Mouse (Mus musculus) ES-E14 (cell line): Measurements from ENCODE around the gene Selp.

ENCODE experiments used
- HCFC1 ChIP-seq: IDR thresholded peaks from 2 replicates; pipeline ENCODE4 v1.6.1; 2012; ENCODE audit warnings: low read length, inconsistent platforms, borderline replicate concordance; ENCODE audit not compliant: insufficient read depth
- MAFK ChIP-seq: IDR thresholded peaks from 2 replicates; pipeline ENCODE4 v1.6.1; 2014; ENCODE audit warnings: mild to moderate bottlenecking, low read depth, low read length, inconsistent platforms; ENCODE audit not compliant: insufficient read depth
- ZC3H11A ChIP-seq: IDR thresholded peaks from 2 replicates; pipeline ENCODE4 v1.6.1; 2012; ENCODE audit warnings: low read depth, mild to moderate bottlenecking, inconsistent platforms, low read length, borderline replicate concordance
- ZNF384 ChIP-seq: IDR thresholded peaks from 2 replicates; pipeline ENCODE4 v1.6.1; 2012; ENCODE audit warnings: low read depth, low read length, inconsistent platforms

DNA sequence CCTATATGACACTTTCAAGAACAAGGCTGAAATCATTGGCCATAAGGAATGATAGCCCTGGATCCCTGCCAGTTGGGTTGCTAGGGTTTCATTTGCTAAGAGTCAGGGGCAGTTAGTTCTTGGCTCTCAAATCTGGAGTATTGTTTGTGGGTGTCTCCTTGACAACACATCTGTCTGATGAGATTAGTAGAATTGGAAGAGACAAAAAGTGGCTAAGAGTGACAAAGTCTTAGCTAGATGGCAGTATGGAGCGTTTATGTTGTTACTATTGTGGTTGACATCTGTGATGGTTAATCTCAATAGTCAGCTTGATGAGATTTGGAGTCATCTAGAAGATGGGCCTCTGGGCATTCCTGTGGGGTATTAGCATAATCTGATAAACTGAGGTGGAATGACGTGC is 16.7 kb upstream of the Selp start:
- TF ChIP-seq ZNF384 (no peak), HCFC1 (no peak), ZC3H11A (no peak), MAFK (no peak)
